Mouse (Mus musculus): Measurements from ENCODE around the gene Runx3. TPM values are rescaled to one million over a fixed set of nuclear protein-coding genes. Genes with fewer than 3 reads are reported as not detected.

Runx3 gene
- polyA plus RNA-seq, 1 experiment from 2014 or later: not detected

GRCm38 (mm10) chr4:135092871-135093270 is 27.6 kb upstream of the Runx3 start:
- H3K4me3 ChIP-seq: no peak overlapping the region
- H3K27me3 ChIP-seq (replicated peaks): no peaks in the 10 kb centered on the region
- H3K4me2 ChIP-seq: no peak overlapping the region
- H3K4me1 ChIP-seq: no peaks in the 10 kb centered on the region
- ATAC-seq (replicated peaks): no peak
- H3K9ac ChIP-seq: no peak overlapping the region
- 79% methylated on average over 3 of the region's 3 CpGs for WGBS
- no peaks in the 10 kb centered on the region for H3K9me3 ChIP-seq
- H3K27ac ChIP-seq: no peak overlapping the region
- H3K36me3 ChIP-seq (replicated peaks): no peaks in the 10 kb centered on the region

GRCm38 (mm10) chr4:135095693-135096092 is 24.8 kb upstream of the Runx3 start:
- Histone ChIP-seq H3K9ac (no peak overlapping the region), H3K36me3 (replicated peaks) (no peaks in the 10 kb centered on the region), H3K27ac (no peak overlapping the region), H3K9me3 (no peaks in the 10 kb centered on the region), H3K4me1 (no peaks in the 10 kb centered on the region), H3K4me2 (no peak overlapping the region), H3K4me3 (no peak overlapping the region), H3K27me3 (replicated peaks) (no peaks in the 10 kb centered on the region)
- WGBS: 85% methylated on average over 8 of the region's 8 CpGs
- ATAC-seq (replicated peaks): no peak

- ATAC-seq (replicated peaks): no peak
- Histone ChIP-seq H3K4me2 (no peak overlapping the region), H3K9ac (no peak overlapping the region), H3K4me1 (no peaks in the 10 kb centered on the region), H3K4me3 (no peak overlapping the region), H3K27ac (no peak overlapping the region), H3K36me3 (replicated peaks) (no peaks in the 10 kb centered on the region), H3K27me3 (replicated peaks) (no peaks in the 10 kb centered on the region), H3K9me3 (no peaks in the 10 kb centered on the region)
- 89% methylated on average over 17 of the region's 17 CpGs for WGBS
Measured at GRCm38 (mm10) chr4:135097910-135098891, 22.3 kb upstream of the Runx3 start.

DNA sequence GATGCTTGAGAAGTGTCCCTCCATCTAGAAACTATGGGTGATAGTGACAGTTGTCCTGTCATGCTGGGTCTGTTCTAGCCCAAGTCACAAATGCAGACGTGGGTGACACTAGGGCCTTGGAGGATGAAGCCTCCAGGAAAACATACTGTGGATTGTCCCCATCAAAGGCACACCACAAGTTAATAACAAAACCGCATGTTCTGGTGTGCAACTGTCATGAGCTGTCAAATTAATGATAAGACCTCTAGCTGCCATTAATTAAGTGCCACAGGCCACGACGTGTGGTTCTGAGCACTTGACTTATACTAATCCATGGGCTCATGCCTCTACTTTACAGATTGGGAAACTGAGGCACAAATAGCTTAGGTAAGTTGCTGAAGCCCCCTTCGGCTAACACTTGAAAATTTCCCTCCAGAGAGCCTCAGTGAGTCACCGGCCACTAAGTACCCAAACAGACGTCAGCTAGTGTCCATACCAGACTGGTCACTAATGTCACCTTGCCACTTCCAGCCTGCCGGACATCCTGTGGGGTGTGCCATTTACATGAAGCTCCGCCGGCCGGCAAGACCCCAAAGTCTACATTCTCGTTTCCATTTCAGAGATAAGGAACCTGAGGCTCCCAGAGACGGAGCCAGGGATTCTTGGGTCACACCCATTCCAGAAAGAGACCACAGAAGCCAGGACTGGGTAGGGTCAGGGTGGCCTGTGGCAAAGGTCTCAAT is 18.3 kb upstream of the Runx3 start:
- H3K27ac ChIP-seq: no peak overlapping the region
- ATAC-seq (replicated peaks): no peak
- no peak overlapping the region for H3K4me2 ChIP-seq
- 87% methylated on average over 13 of the region's 13 CpGs for WGBS
- no peaks in the 10 kb centered on the region for H3K4me1 ChIP-seq
- H3K9me3 ChIP-seq: no peaks in the 10 kb centered on the region
- no peak overlapping the region for H3K9ac ChIP-seq
- H3K4me3 ChIP-seq: no peak overlapping the region
- no peaks in the 10 kb centered on the region for H3K27me3 ChIP-seq (replicated peaks)
- H3K36me3 ChIP-seq (replicated peaks): no peaks in the 10 kb centered on the region

DNA sequence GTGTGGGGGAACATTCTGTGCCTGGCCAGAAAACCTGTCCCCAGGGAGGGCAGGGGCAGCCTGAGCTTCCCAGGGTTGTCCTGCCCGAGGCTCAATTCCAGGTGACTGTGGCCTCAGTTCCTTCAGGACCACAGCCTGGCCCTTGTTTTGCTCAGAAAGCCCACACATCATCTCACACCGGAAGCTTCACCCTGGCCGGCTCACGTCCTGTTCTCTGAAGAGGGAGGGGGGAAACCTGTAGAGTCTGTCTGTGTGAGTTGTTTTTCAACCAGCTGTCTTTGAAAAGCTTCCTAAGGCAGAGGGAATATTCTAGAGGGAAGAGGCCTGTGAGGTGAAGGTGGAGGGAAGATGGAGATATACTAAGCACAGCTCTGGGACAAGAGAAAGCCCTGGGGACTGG is 17.7 kb upstream of the Runx3 start:
- no peaks in the 10 kb centered on the region for H3K9me3 ChIP-seq
- no peaks in the 10 kb centered on the region for H3K4me1 ChIP-seq
- H3K4me2 ChIP-seq: no peak overlapping the region
- no peaks in the 10 kb centered on the region for H3K27me3 ChIP-seq (replicated peaks)
- no peaks in the 10 kb centered on the region for H3K36me3 ChIP-seq (replicated peaks)
- H3K27ac ChIP-seq: no peak overlapping the region
- WGBS: 58% methylated on average over 4 of the region's 4 CpGs
- H3K4me3 ChIP-seq: no peak overlapping the region
- H3K9ac ChIP-seq: no peak overlapping the region
- ATAC-seq (replicated peaks): no peak

DNA sequence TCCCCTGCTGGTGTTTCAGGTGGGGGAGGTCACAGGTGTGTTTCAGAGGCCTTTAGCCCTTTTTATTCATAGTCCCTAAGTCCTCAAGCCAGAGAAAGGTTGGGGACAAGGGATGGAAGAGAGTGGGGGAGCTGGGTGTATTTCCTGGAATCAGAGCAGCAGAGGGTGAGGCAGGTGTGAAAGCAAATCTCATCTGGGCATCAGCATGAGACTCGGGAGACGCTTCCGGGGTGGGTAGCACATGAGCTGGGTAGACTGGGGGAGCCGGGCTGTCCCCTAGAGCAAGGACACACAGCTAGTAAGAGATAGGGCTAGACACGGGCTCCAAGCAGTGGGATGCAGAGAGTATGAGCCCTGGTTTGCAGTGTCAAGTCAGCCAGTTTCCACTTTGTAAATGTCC is 16.7 kb upstream of the Runx3 start:
- Histone ChIP-seq H3K4me2 (no peak overlapping the region), H3K4me3 (no peak overlapping the region), H3K27me3 (replicated peaks) (no peaks in the 10 kb centered on the region), H3K4me1 (no peaks in the 10 kb centered on the region), H3K36me3 (replicated peaks) (no peaks in the 10 kb centered on the region), H3K9ac (no peak overlapping the region), H3K27ac (no peak overlapping the region), H3K9me3 (no peaks in the 10 kb centered on the region)
- ATAC-seq (replicated peaks): no peak
- WGBS: 70% methylated on average over 5 of the region's 5 CpGs

DNA sequence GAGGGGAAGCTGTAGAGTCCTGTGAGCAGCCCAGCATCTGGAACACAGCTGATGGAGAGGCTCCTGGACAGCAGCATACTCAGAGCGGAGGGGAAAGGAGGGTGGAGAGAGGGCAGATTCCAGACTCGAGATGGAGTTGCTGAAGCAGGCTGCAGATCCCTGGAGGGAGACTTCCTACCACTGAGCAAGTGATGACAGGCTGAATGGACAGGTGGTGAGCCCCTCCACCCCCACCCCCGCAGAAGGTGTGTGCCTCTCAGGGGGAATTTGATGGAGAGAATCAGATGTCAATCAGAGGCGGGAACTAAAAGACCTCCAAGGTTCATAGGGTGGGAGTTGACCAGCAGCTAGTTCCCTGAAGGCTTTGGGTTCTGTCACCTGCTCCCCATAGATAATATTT is 13.5 kb upstream of the Runx3 start:
- Histone ChIP-seq H3K27ac (no peak overlapping the region), H3K36me3 (replicated peaks) (no peaks in the 10 kb centered on the region), H3K9me3 (no peaks in the 10 kb centered on the region), H3K4me2 (no peak overlapping the region), H3K27me3 (replicated peaks) (no peaks in the 10 kb centered on the region), H3K4me3 (no peak overlapping the region), H3K4me1 (no peaks in the 10 kb centered on the region), H3K9ac (no peak overlapping the region)
- ATAC-seq (replicated peaks): no peak
- WGBS: 66% methylated on average over 4 of the region's 4 CpGs

GRCm38 (mm10) chr4:135108666-135109065 is 11.8 kb upstream of the Runx3 start:
- Histone ChIP-seq H3K4me3 (no peak overlapping the region), H3K27me3 (replicated peaks) (no peaks in the 10 kb centered on the region), H3K9me3 (no peaks in the 10 kb centered on the region), H3K9ac (no peak overlapping the region), H3K4me2 (no peak overlapping the region), H3K36me3 (replicated peaks) (no peaks in the 10 kb centered on the region), H3K27ac (no peak overlapping the region), H3K4me1 (no peaks in the 10 kb centered on the region)
- no peak for ATAC-seq (replicated peaks)
- WGBS: 75% methylated on average over 3 of the region's 3 CpGs

- no peak overlapping the region for H3K27ac ChIP-seq
- no peaks in the 10 kb centered on the region for H3K36me3 ChIP-seq (replicated peaks)
- ATAC-seq (replicated peaks): no peak
- H3K4me1 ChIP-seq: no peaks in the 10 kb centered on the region
- no peak overlapping the region for H3K4me3 ChIP-seq
- WGBS: 85% methylated on average over 8 of the region's 8 CpGs
- H3K9me3 ChIP-seq: no peaks in the 10 kb centered on the region
- no peak overlapping the region for H3K4me2 ChIP-seq
- no peak overlapping the region for H3K9ac ChIP-seq
- no peaks in the 10 kb centered on the region for H3K27me3 ChIP-seq (replicated peaks)
Measured at GRCm38 (mm10) chr4:135113656-135114055, 6.8 kb upstream of the Runx3 start.

DNA sequence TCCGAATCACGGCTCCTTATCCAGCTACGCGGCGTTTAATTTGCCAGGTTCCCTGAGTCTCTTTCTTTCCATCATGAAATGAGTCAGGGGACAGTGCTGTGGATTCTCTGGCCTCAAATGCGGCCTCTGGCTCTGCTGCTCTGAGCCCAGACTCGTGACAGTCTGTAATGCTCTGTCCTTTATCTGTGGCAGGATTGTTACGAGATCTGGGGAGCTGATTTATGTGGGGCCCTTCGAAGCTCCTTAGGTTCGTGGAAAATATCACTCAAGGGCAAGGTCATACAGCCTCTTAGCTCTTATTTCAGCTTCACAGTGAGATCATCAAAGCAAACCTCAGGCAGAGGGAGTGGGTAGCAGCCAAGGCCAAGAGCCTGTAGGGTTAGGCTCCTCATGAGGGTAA is 6.2 kb upstream of the Runx3 start:
- Histone ChIP-seq H3K27me3 (replicated peaks) (no peaks in the 10 kb centered on the region), H3K9ac (no peak overlapping the region), H3K4me2 (no peak overlapping the region), H3K4me1 (no peaks in the 10 kb centered on the region), H3K27ac (no peak overlapping the region), H3K4me3 (no peak overlapping the region), H3K9me3 (no peaks in the 10 kb centered on the region), H3K36me3 (replicated peaks) (no peaks in the 10 kb centered on the region)
- 82% methylated on average over 10 of the region's 10 CpGs for WGBS
- ATAC-seq (replicated peaks): no peak

DNA sequence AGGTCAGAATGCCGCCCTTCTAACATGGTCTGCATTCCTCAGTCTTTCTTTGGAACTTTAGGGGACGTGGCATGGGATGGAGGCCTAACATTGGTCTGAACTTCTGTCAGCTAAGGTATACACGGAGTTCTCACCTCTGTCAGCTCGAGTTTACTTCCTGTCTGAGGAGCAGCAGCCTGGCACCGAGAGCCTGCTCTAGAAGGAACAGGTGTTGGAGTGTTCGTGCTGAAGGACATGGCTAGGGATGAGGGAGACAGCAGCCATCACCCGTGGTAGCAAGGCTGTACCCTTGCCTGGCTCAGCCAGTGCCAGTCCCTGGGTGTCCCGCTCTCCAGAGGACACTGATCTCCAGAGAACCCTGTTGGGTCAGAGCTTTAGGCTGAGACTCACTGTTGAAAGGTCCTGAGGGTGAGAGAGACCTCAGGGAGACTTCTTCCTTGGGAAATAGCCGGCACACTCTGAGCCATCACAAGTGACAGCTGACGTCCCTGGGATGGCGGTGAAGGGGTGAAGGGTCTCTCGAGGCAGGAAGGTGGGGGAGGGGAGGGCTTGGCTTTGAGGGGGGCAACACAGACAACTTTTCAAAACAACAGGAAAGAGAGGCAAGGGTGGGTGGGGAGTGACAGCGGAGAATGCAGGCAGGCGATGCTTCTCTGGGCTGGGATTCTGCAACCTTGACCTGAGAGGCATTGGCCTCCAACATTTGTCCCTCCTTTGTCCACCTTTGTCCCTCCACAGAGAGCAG is 4.9 kb upstream of the Runx3 start:
- H3K9ac ChIP-seq: no peak overlapping the region
- ATAC-seq (replicated peaks): no peak
- no peak overlapping the region for H3K4me3 ChIP-seq
- H3K4me2 ChIP-seq: no peak overlapping the region
- no peaks in the 10 kb centered on the region for H3K36me3 ChIP-seq (replicated peaks)
- H3K27ac ChIP-seq: no peak overlapping the region
- 53% methylated on average over 14 of the region's 14 CpGs for WGBS
- no peaks in the 10 kb centered on the region for H3K4me1 ChIP-seq
- no peaks in the 10 kb centered on the region for H3K27me3 ChIP-seq (replicated peaks)
- H3K9me3 ChIP-seq: no peaks in the 10 kb centered on the region

DNA sequence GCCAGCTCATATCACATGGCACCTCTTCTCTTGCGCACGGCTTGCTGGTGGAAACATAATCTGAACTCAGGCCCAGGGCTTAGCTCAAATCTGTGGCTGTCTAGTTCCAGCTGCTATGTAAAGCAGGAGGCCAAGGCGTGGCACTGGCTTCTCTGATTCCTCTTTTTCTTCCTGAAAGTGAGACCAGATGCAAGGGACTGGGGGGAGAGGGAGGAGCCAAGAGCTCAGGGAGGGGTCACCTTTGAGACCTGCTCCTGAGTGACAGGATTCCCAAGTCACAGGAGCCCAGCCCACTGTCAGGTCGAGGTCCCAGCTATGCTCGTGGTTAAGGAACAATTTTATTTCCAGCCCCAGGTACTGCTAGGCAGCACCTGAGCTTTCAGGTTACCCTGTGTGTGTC is 4.1 kb upstream of the Runx3 start:
- no peaks in the 10 kb centered on the region for H3K27me3 ChIP-seq (replicated peaks)
- no peaks in the 10 kb centered on the region for H3K4me1 ChIP-seq

More for the DNA sequence above, 4.1 kb upstream of the Runx3 start:
- H3K36me3 ChIP-seq (replicated peaks): no peaks in the 10 kb centered on the region
- H3K9me3 ChIP-seq: no peaks in the 10 kb centered on the region
- H3K27ac ChIP-seq: no peak overlapping the region
- 72% methylated on average over 5 of the region's 5 CpGs for WGBS
- no peak overlapping the region for H3K4me2 ChIP-seq
- H3K9ac ChIP-seq: no peak overlapping the region
- no peak overlapping the region for H3K4me3 ChIP-seq
- no peak for ATAC-seq (replicated peaks)

Measured in midbrain, embryonic 15.5 days (tissue).